Mouse (Mus musculus): ENCODE results near the gene Rasa2. TPM values are rescaled to one million over a fixed set of nuclear protein-coding genes. Genes with fewer than 3 reads are reported as not detected.
"Not testable (repeated sequence)": the region's sequence is repeated elsewhere in the genome, so short reads cannot be mapped to it uniquely, and the experiment has no call there.

Gene Rasa2
- polyA plus RNA-seq, 1 experiment from 2014 or later, result 24.3 TPM

DNA sequence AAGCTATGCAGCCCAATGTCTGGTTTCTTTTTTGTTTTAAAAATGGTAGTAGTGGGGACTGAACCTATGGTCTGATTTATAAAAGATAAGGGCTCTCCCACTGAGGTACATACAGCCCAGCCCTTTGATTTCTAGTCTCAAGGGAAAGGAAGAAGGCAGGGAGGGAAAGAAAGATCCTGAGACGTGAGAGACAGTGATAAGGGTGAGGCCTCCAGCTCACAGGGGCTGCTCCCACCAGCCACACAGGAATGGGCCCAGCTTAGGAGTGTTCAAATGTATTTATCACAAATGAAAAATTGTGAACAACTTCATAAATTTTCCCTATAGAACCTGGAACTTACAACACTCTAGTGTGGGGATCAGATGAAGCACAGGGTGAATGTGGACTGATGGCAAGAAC, 72.8 kb downstream of the Rasa2 start:
- Histone ChIP-seq H3K4me3 (ENCODE audit: low read depth, low read length) (no peak overlapping the region), H3K9me3 (ENCODE audit: control insufficient read depth, low read depth, low read length) (no peaks in the 10 kb centered on the region), H3K9ac (replicated peaks; ENCODE audit: low read depth, low read length) (no peak overlapping the region), H3K27ac (ENCODE audit: low read length) (no peak overlapping the region), H3K27me3 (ENCODE audit: control insufficient read depth, insufficient read depth, low read length) (no peaks in the 10 kb centered on the region), H3K36me3 (ENCODE audit: control insufficient read depth, insufficient read depth, low read length) (peaks cover 15% of the 10 kb centered on the region), H3K4me2 (replicated peaks; ENCODE audit: low read depth, low read length) (no peak overlapping the region), H3K4me1 (ENCODE audit: control insufficient read depth, insufficient read depth, low read length) (no peaks in the 10 kb centered on the region)
- ATAC-seq (ENCODE audit: insufficient number of reproducible peaks, insufficient read depth, low FRiP score, low read depth), result no peak
- 77% methylated on average over 1 of the region's 1 CpGs for WGBS

DNA sequence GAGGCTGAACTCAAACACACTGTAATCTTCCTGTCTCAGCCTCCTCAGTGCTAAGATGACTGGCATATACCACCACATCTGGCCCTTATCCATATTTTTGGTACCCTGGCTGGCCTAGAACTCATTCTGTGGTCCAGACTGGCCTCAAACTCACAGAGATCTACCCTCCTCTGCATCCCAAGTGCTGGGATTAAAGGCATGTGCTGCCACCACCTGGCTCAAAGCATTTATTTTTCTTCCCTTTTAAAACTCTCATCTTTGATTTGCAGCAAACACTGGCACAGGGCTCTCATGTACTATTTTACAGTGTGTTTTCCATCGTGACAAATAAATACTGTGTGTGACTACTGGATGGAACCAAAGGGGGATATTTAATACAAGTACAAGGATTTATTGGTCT, 77.3 kb downstream of the Rasa2 start:
- no peak overlapping the region for H3K27ac ChIP-seq (ENCODE audit: low read length)
- H3K9me3 ChIP-seq (ENCODE audit: control insufficient read depth, low read depth, low read length), result no peaks in the 10 kb centered on the region
- H3K4me3 ChIP-seq (ENCODE audit: low read depth, low read length), result no peak overlapping the region
- no peaks in the 10 kb centered on the region for H3K4me1 ChIP-seq (ENCODE audit: control insufficient read depth, insufficient read depth, low read length)
- H3K9ac ChIP-seq (replicated peaks; ENCODE audit: low read depth, low read length), result no peak overlapping the region
- no peak overlapping the region for H3K4me2 ChIP-seq (replicated peaks; ENCODE audit: low read depth, low read length)
- WGBS, result 80% methylated on average over 1 of the region's 1 CpGs
- peaks cover 11% of the 10 kb centered on the region for H3K36me3 ChIP-seq (ENCODE audit: control insufficient read depth, insufficient read depth, low read length)
- ATAC-seq (ENCODE audit: insufficient number of reproducible peaks, insufficient read depth, low FRiP score, low read depth), result no peak
- no peaks in the 10 kb centered on the region for H3K27me3 ChIP-seq (ENCODE audit: control insufficient read depth, insufficient read depth, low read length)

DNA sequence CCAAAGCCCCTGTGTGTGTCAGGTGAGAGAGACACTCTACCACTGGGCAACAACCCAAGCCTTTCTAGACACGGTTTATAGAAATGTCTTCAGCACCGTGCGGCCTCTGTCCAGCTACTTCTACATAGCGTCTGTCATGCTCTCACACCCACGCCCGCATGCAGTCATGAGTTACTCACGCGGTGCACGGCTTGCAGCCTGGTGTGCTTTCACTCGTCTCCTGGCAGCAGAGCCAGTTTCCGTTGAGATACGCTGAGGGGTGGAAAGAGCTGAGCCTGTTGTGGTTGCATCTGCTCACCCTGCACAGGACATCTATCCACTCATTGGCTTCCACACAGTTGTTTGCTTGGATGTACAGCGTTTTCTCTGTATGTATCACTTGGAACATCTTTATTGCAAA, 86.0 kb downstream of the Rasa2 start:
- no peak for ATAC-seq (ENCODE audit: insufficient number of reproducible peaks, insufficient read depth, low FRiP score, low read depth)
- Histone ChIP-seq H3K9ac (replicated peaks; ENCODE audit: low read depth, low read length) (no peak overlapping the region), H3K4me2 (replicated peaks; ENCODE audit: low read depth, low read length) (no peak overlapping the region), H3K4me3 (ENCODE audit: low read depth, low read length) (no peak overlapping the region), H3K4me1 (ENCODE audit: control insufficient read depth, insufficient read depth, low read length) (no peaks in the 10 kb centered on the region), H3K36me3 (ENCODE audit: control insufficient read depth, insufficient read depth, low read length) (peaks cover 24% of the 10 kb centered on the region), H3K27ac (ENCODE audit: low read length) (no peak overlapping the region), H3K27me3 (ENCODE audit: control insufficient read depth, insufficient read depth, low read length) (no peaks in the 10 kb centered on the region), H3K9me3 (ENCODE audit: control insufficient read depth, low read depth, low read length) (no peaks in the 10 kb centered on the region)
- WGBS, result 90% methylated on average over 13 of the region's 13 CpGs

DNA sequence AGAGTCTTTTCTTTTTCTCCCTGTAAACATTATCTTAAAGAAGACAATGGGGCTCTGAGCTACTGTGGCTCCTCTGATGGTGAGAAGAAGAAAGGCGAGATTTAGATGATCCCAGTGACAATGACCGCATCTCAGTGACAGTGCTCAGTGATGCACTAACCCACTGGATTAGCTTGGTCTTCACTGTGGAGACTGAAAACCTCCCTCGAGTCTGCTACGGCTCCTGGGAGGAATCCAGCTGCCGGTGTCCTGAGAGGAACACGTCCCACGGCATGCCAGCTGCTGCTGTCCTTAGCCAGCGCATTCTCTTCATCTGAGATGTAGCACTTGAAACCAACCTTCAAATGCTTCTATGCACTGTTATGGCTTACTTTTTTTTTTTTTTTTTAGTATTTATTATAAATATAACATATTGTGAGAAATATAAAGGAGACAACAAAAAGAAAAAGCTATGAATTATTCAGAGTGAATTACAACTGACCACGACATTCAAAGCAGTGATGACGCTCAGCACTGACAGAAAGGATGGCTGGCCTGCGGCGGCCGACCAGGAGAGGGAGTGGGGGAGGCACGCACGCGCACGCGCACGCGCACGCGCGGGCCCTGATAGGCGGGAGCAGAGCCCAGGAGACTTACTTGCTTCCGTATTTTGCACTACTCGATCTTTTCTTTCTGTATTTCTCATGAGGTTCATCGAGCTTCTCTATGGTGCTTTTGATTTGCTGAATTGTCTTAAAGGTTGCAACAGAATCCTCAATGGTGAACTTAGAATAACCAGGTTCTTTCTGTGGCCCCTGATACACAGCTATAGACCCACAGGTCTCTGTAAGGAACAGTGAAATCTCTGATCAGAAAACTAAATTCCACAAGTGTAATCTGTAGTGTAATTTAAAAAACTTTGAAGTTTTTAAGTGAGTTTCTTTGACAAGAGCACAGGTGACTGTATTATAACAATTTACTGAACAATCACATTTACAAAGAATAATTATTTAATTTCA, 87.5 kb downstream of the Rasa2 start:
- no peak overlapping the region for H3K9ac ChIP-seq (replicated peaks; ENCODE audit: low read depth, low read length)
- 0 out of 2 replicates have a peak, but pooled peaks cover 2% of the 10 kb centered on the region for H3K4me1 ChIP-seq (ENCODE audit: control insufficient read depth, insufficient read depth, low read length)
- peaks cover 24% of the 10 kb centered on the region for H3K36me3 ChIP-seq (ENCODE audit: control insufficient read depth, insufficient read depth, low read length)
- H3K4me2 ChIP-seq (replicated peaks; ENCODE audit: low read depth, low read length), result peak overlapping the region; percentile 17
- no peaks in the 10 kb centered on the region for H3K9me3 ChIP-seq (ENCODE audit: control insufficient read depth, low read depth, low read length)
- H3K27ac ChIP-seq (ENCODE audit: low read length), result no peak overlapping the region
- no peaks in the 10 kb centered on the region for H3K27me3 ChIP-seq (ENCODE audit: control insufficient read depth, insufficient read depth, low read length)
- 38% methylated on average over 27 of the region's 27 CpGs for WGBS
- H3K4me3 ChIP-seq (ENCODE audit: low read depth, low read length), result no peak overlapping the region
- ATAC-seq (ENCODE audit: insufficient number of reproducible peaks, insufficient read depth, low FRiP score, low read depth), result peak; percentile 78; the same call in 1 of the 2 replicates

DNA sequence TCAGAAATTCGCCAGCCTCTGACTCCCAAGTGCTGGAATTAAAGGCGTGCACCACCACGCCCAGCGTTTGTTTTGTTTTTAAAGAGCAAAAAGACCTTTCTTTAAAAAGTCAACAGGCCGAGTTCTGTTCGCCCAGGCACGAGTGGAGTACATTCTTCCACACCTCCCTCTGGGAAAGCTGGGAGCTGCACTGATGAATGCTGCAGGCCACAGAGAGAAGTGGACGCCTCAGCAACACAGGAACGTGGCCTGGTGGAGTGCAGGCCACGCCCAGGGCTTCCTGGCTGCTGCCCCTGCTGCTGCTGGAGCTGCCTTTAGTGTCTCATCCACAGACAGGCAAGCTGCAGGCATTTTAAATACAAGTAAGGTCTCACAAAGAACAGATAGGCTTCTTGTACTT, 92.5 kb downstream of the Rasa2 start:
- ATAC-seq (ENCODE audit: insufficient number of reproducible peaks, insufficient read depth, low FRiP score, low read depth), result no peak
- Histone ChIP-seq H3K4me2 (replicated peaks; ENCODE audit: low read depth, low read length) (no peak overlapping the region), H3K36me3 (ENCODE audit: control insufficient read depth, insufficient read depth, low read length) (peaks cover 13% of the 10 kb centered on the region), H3K27ac (ENCODE audit: low read length) (no peak overlapping the region), H3K9ac (replicated peaks; ENCODE audit: low read depth, low read length) (no peak overlapping the region), H3K27me3 (ENCODE audit: control insufficient read depth, insufficient read depth, low read length) (no peaks in the 10 kb centered on the region), H3K4me1 (ENCODE audit: control insufficient read depth, insufficient read depth, low read length) (peaks cover 14% of the 10 kb centered on the region; the same call in 1 of the 2 replicates), H3K9me3 (ENCODE audit: control insufficient read depth, low read depth, low read length) (no peaks in the 10 kb centered on the region), H3K4me3 (ENCODE audit: low read depth, low read length) (no peak overlapping the region)
- WGBS, result 50% methylated on average over 10 of the region's 10 CpGs

DNA sequence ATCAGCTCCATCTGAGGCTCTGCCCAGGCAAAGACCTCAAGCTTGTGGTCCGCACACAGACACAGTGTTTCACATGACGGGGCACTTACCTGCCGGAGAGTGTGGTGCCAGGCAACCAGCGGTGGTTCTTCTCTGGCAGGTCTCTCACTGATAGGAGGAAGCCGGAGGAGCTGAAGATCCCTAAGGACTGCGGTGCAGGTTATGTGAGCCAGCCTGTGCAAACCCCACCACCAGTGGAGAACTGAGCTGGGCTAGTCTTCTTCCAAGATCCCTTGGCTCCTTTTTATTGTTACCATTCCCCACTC, 93.8 kb downstream of the Rasa2 start:
- WGBS, result 91% methylated on average over 6 of the region's 6 CpGs
- Histone ChIP-seq H3K4me2 (replicated peaks; ENCODE audit: low read depth, low read length) (no peak overlapping the region), H3K27ac (ENCODE audit: low read length) (no peak overlapping the region; the same call in 1 of the 2 replicates), H3K4me3 (ENCODE audit: low read depth, low read length) (no peak overlapping the region), H3K9ac (replicated peaks; ENCODE audit: low read depth, low read length) (no peak overlapping the region), H3K36me3 (ENCODE audit: control insufficient read depth, insufficient read depth, low read length) (peaks cover 13% of the 10 kb centered on the region), H3K9me3 (ENCODE audit: control insufficient read depth, low read depth, low read length) (no peaks in the 10 kb centered on the region), H3K27me3 (ENCODE audit: control insufficient read depth, insufficient read depth, low read length) (no peaks in the 10 kb centered on the region), H3K4me1 (ENCODE audit: control insufficient read depth, insufficient read depth, low read length) (peaks cover 17% of the 10 kb centered on the region; the same call in 1 of the 2 replicates)
- no peak for ATAC-seq (ENCODE audit: insufficient number of reproducible peaks, insufficient read depth, low FRiP score, low read depth)

DNA sequence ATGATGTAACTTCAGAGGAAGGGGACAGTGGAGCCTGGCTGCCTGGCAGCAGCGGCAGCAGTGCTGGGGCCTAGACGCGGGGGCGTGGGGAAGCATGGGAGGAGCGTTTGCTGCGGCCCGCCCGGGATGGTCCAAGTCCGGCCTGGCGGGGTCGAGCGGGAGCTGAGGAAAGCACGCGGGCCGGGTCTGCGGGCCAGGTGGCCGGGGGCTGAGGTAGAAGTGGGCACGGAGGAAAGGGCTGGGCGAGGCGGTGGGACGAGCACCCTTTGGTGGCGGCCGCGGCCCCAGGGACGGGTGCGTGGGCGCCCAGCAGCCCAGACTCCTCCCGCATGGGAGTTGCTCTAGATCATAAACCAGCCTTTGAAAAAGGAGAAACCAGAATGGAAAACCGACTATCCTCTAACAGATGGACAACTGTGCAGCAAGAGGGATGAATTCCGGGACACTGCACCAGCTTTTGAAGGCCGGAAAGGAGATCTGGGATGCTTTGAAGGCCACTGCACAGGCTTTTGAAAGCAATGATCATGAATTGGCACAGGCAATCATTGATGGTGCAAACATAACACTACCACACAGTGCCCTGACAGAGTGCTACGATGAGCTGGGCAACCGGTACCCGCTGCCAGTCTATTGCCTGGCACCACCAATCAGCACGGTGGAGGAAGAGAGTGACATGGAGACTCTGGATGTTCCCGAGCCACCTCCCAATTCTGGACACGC, 94.4 kb downstream of the Rasa2 start:
- 24% methylated on average over 37 of the region's 37 CpGs for WGBS
- Histone ChIP-seq H3K4me2 (replicated peaks; ENCODE audit: low read depth, low read length) (peak overlapping the region; percentile 65), H3K27ac (ENCODE audit: low read length) (peak overlapping the region; percentile 80), H3K27me3 (ENCODE audit: control insufficient read depth, insufficient read depth, low read length) (no peaks in the 10 kb centered on the region), H3K36me3 (ENCODE audit: control insufficient read depth, insufficient read depth, low read length) (peaks cover 13% of the 10 kb centered on the region), H3K4me1 (ENCODE audit: control insufficient read depth, insufficient read depth, low read length) (peaks cover 17% of the 10 kb centered on the region; the same call in 1 of the 2 replicates), H3K9me3 (ENCODE audit: control insufficient read depth, low read depth, low read length) (no peaks in the 10 kb centered on the region), H3K4me3 (ENCODE audit: low read depth, low read length) (peak overlapping the region; percentile 38), H3K9ac (replicated peaks; ENCODE audit: low read depth, low read length) (peak overlapping the region; percentile 53)
- peak; percentile 86 for ATAC-seq (ENCODE audit: insufficient number of reproducible peaks, insufficient read depth, low FRiP score, low read depth)

- WGBS, result 90% methylated on average over 4 of the region's 4 CpGs
These were observed 95.3 kb downstream of the Rasa2 start for GRCm38 (mm10) chr9:96536093-96536492.

More at GRCm38 (mm10) chr9:96536093-96536492, 95.3 kb downstream of the Rasa2 start:
- H3K4me3 ChIP-seq (ENCODE audit: low read depth, low read length); ATAC-seq (ENCODE audit: insufficient number of reproducible peaks, insufficient read depth, low FRiP score, low read depth); H3K9me3 ChIP-seq (ENCODE audit: control insufficient read depth, low read depth, low read length); H3K9ac ChIP-seq (replicated peaks; ENCODE audit: low read depth, low read length); H3K27me3 ChIP-seq (ENCODE audit: control insufficient read depth, insufficient read depth, low read length); H3K4me2 ChIP-seq (replicated peaks; ENCODE audit: low read depth, low read length); H3K36me3 ChIP-seq (ENCODE audit: control insufficient read depth, insufficient read depth, low read length); H3K27ac ChIP-seq (ENCODE audit: low read length): not testable (repeated sequence)
- H3K4me1 ChIP-seq (ENCODE audit: control insufficient read depth, insufficient read depth, low read length), result peaks cover 17% of the 10 kb centered on the region; the same call in 1 of the 2 replicates

Measured in stomach, embryonic 14.5 days (tissue).